Mouse (Mus musculus): ENCODE results near the gene Gtf2h2. TPM values are rescaled to one million over a fixed set of nuclear protein-coding genes. Genes with fewer than 3 reads are reported as not detected.
A peak's percentile ranks its signal among the peaks of the same experiment; 100 is the strongest.
"Not testable (repeated sequence)": the region's sequence is repeated elsewhere in the genome, so short reads cannot be mapped to it uniquely, and the experiment has no call there.

Gene Gtf2h2
- polyA plus RNA-seq, 1 experiment from 2014 or later: 85.6 TPM

GRCm38 (mm10) chr13:100494370-100494769, 2.0 kb upstream of the Gtf2h2 start:
- not testable (repeated sequence) for H3K4me2 ChIP-seq (ENCODE audit: low read depth, low read length); H3K4me1 ChIP-seq (ENCODE audit: control insufficient read depth, insufficient read depth, low read length); H3K27me3 ChIP-seq (ENCODE audit: control insufficient read depth, insufficient read depth, low read length); H3K9ac ChIP-seq (replicated peaks; ENCODE audit: low read depth, low read length); ATAC-seq (ENCODE audit: low read depth); H3K36me3 ChIP-seq (ENCODE audit: control insufficient read depth, insufficient read depth, low read length); H3K27ac ChIP-seq (ENCODE audit: low read depth, low read length); H3K4me3 ChIP-seq (ENCODE audit: low read depth, low read length); H3K9me3 ChIP-seq (ENCODE audit: control insufficient read depth, low read length)
- 64% methylated on average over 8 of the region's 8 CpGs for WGBS

- Histone ChIP-seq H3K4me2 (ENCODE audit: low read depth, low read length) (no peak overlapping the region), H3K9me3 (ENCODE audit: control insufficient read depth, low read length) (no peaks in the 10 kb centered on the region), H3K27me3 (ENCODE audit: control insufficient read depth, insufficient read depth, low read length) (no peaks in the 10 kb centered on the region), H3K4me1 (ENCODE audit: control insufficient read depth, insufficient read depth, low read length) (peaks cover 6% of the 10 kb centered on the region), H3K27ac (ENCODE audit: low read depth, low read length) (no peak overlapping the region), H3K4me3 (ENCODE audit: low read depth, low read length) (no peak overlapping the region), H3K36me3 (ENCODE audit: control insufficient read depth, insufficient read depth, low read length) (peaks cover 1% of the 10 kb centered on the region; the same call in 1 of the 2 replicates), H3K9ac (replicated peaks; ENCODE audit: low read depth, low read length) (no peak overlapping the region)
- ATAC-seq (ENCODE audit: low read depth): no peak
- WGBS: 77% methylated on average over 8 of the region's 8 CpGs
Measured at GRCm38 (mm10) chr13:100493313-100493712, 934 bp upstream of the Gtf2h2 start.

GRCm38 (mm10) chr13:100491623-100492022, 756 bp downstream of the Gtf2h2 start:
- no peaks in the 10 kb centered on the region for H3K9me3 ChIP-seq (ENCODE audit: control insufficient read depth, low read length)
- 15% methylated on average over 6 of the region's 6 CpGs for WGBS
- H3K27me3 ChIP-seq (ENCODE audit: control insufficient read depth, insufficient read depth, low read length): no peaks in the 10 kb centered on the region
- ATAC-seq (ENCODE audit: low read depth): peak; percentile 42; the same call in 1 of the 2 replicates
- H3K9ac ChIP-seq (replicated peaks; ENCODE audit: low read depth, low read length): peak overlapping the region; percentile 74
- H3K36me3 ChIP-seq (ENCODE audit: control insufficient read depth, insufficient read depth, low read length): peaks cover 15% of the 10 kb centered on the region
- peak overlapping the region; percentile 61 for H3K4me2 ChIP-seq (ENCODE audit: low read depth, low read length)
- peak overlapping the region; percentile 85; the same call in 1 of the 2 replicates for H3K27ac ChIP-seq (ENCODE audit: low read depth, low read length)
- H3K4me3 ChIP-seq (ENCODE audit: low read depth, low read length): peak overlapping the region; percentile 88
- peaks cover 6% of the 10 kb centered on the region for H3K4me1 ChIP-seq (ENCODE audit: control insufficient read depth, insufficient read depth, low read length)

GRCm38 (mm10) chr13:100490424-100490823, 2.0 kb downstream of the Gtf2h2 start:
- Histone ChIP-seq H3K9me3 (ENCODE audit: control insufficient read depth, low read length) (no peaks in the 10 kb centered on the region), H3K27ac (ENCODE audit: low read depth, low read length) (no peak overlapping the region), H3K4me2 (ENCODE audit: low read depth, low read length) (no peak overlapping the region), H3K9ac (replicated peaks; ENCODE audit: low read depth, low read length) (no peak overlapping the region), H3K4me1 (ENCODE audit: control insufficient read depth, insufficient read depth, low read length) (peaks cover 6% of the 10 kb centered on the region), H3K36me3 (ENCODE audit: control insufficient read depth, insufficient read depth, low read length) (peaks cover 18% of the 10 kb centered on the region), H3K4me3 (ENCODE audit: low read depth, low read length) (no peak overlapping the region), H3K27me3 (ENCODE audit: control insufficient read depth, insufficient read depth, low read length) (no peaks in the 10 kb centered on the region)
- 93% methylated on average over 5 of the region's 5 CpGs for WGBS
- no peak for ATAC-seq (ENCODE audit: low read depth)

GRCm38 (mm10) chr13:100483610-100484009, 8.8 kb downstream of the Gtf2h2 start:
- Histone ChIP-seq H3K36me3 (ENCODE audit: control insufficient read depth, insufficient read depth, low read length) (peaks cover 34% of the 10 kb centered on the region), H3K4me1 (ENCODE audit: control insufficient read depth, insufficient read depth, low read length) (no peaks in the 10 kb centered on the region), H3K9ac (replicated peaks; ENCODE audit: low read depth, low read length) (no peak overlapping the region), H3K9me3 (ENCODE audit: control insufficient read depth, low read length) (no peaks in the 10 kb centered on the region), H3K27me3 (ENCODE audit: control insufficient read depth, insufficient read depth, low read length) (no peaks in the 10 kb centered on the region), H3K27ac (ENCODE audit: low read depth, low read length) (no peak overlapping the region), H3K4me2 (ENCODE audit: low read depth, low read length) (no peak overlapping the region), H3K4me3 (ENCODE audit: low read depth, low read length) (no peak overlapping the region)
- 95% methylated on average over 7 of the region's 7 CpGs for WGBS
- no peak for ATAC-seq (ENCODE audit: low read depth)

- no peak overlapping the region for H3K4me3 ChIP-seq (ENCODE audit: low read depth, low read length)
- H3K4me2 ChIP-seq (ENCODE audit: low read depth, low read length): no peak overlapping the region
- H3K27ac ChIP-seq (ENCODE audit: low read depth, low read length): no peak overlapping the region
- no peaks in the 10 kb centered on the region for H3K4me1 ChIP-seq (ENCODE audit: control insufficient read depth, insufficient read depth, low read length)
- H3K9me3 ChIP-seq (ENCODE audit: control insufficient read depth, low read length): 0 out of 2 replicates have a peak, but pooled peaks cover 2% of the 10 kb centered on the region
- H3K27me3 ChIP-seq (ENCODE audit: control insufficient read depth, insufficient read depth, low read length): no peaks in the 10 kb centered on the region
- no peak for ATAC-seq (ENCODE audit: low read depth)
- no peak overlapping the region for H3K9ac ChIP-seq (replicated peaks; ENCODE audit: low read depth, low read length)
- H3K36me3 ChIP-seq (ENCODE audit: control insufficient read depth, insufficient read depth, low read length): peaks cover 29% of the 10 kb centered on the region
- WGBS: 90% methylated on average over 2 of the region's 2 CpGs
Measured at GRCm38 (mm10) chr13:100463527-100464222, 28.7 kb downstream of the Gtf2h2 start.

GRCm38 (mm10) chr13:100461336-100461735, 31.0 kb downstream of the Gtf2h2 start:
- WGBS: 59% methylated on average over 3 of the region's 3 CpGs
- H3K4me2 ChIP-seq (ENCODE audit: low read depth, low read length): no peak overlapping the region
- no peak for ATAC-seq (ENCODE audit: low read depth)
- H3K9me3 ChIP-seq (ENCODE audit: control insufficient read depth, low read length): no peaks in the 10 kb centered on the region
- no peaks in the 10 kb centered on the region for H3K27me3 ChIP-seq (ENCODE audit: control insufficient read depth, insufficient read depth, low read length)
- no peak overlapping the region for H3K4me3 ChIP-seq (ENCODE audit: low read depth, low read length)
- H3K36me3 ChIP-seq (ENCODE audit: control insufficient read depth, insufficient read depth, low read length): peaks cover 10% of the 10 kb centered on the region; the same call in 1 of the 2 replicates
- no peaks in the 10 kb centered on the region for H3K4me1 ChIP-seq (ENCODE audit: control insufficient read depth, insufficient read depth, low read length)
- no peak overlapping the region for H3K9ac ChIP-seq (replicated peaks; ENCODE audit: low read depth, low read length)
- H3K27ac ChIP-seq (ENCODE audit: low read depth, low read length): no peak overlapping the region

GRCm38 (mm10) chr13:100452415-100453127, 39.8 kb downstream of the Gtf2h2 start, which contains the start of gene Naip1:
Gene Naip1 (minus strand): TSS chr13:100452869.
- not testable (repeated sequence) for H3K36me3 ChIP-seq (ENCODE audit: control insufficient read depth, insufficient read depth, low read length); H3K27me3 ChIP-seq (ENCODE audit: control insufficient read depth, insufficient read depth, low read length); H3K9ac ChIP-seq (replicated peaks; ENCODE audit: low read depth, low read length); H3K27ac ChIP-seq (ENCODE audit: low read depth, low read length); ATAC-seq (ENCODE audit: low read depth); H3K4me3 ChIP-seq (ENCODE audit: low read depth, low read length); H3K9me3 ChIP-seq (ENCODE audit: control insufficient read depth, low read length); H3K4me2 ChIP-seq (ENCODE audit: low read depth, low read length); H3K4me1 ChIP-seq (ENCODE audit: control insufficient read depth, insufficient read depth, low read length)
- 82% methylated on average over 8 of the region's 8 CpGs for WGBS

GRCm38 (mm10) chr13:100449495-100449894, 42.9 kb downstream of the Gtf2h2 start:
- no peak for ATAC-seq (ENCODE audit: low read depth)
- H3K27ac ChIP-seq (ENCODE audit: low read depth, low read length): no peak overlapping the region
- no peak overlapping the region for H3K9ac ChIP-seq (replicated peaks; ENCODE audit: low read depth, low read length)
- no peaks in the 10 kb centered on the region for H3K4me1 ChIP-seq (ENCODE audit: control insufficient read depth, insufficient read depth, low read length)
- H3K9me3 ChIP-seq (ENCODE audit: control insufficient read depth, low read length): no peaks in the 10 kb centered on the region
- no peaks in the 10 kb centered on the region for H3K27me3 ChIP-seq (ENCODE audit: control insufficient read depth, insufficient read depth, low read length)
- no peak overlapping the region for H3K4me2 ChIP-seq (ENCODE audit: low read depth, low read length)
- H3K36me3 ChIP-seq (ENCODE audit: control insufficient read depth, insufficient read depth, low read length): no peaks in the 10 kb centered on the region
- H3K4me3 ChIP-seq (ENCODE audit: low read depth, low read length): no peak overlapping the region
- 89% methylated on average over 1 of the region's 1 CpGs for WGBS
